Mouse (Mus musculus) heart, embryonic 16.5 days (tissue): Measurements from ENCODE around the gene Tmem259. TPM values are rescaled to one million over a fixed set of nuclear protein-coding genes. Genes with fewer than 3 reads are reported as not detected.

Experiments
- ATAC-seq: fragments of 200-750 bp; cut with Nextera tagmentation; replicated peaks from 2 replicates; pipeline ENCODE4 v1.8.0; 2017; ENCODE audit warnings: moderate number of reproducible peaks; ENCODE audit not compliant: insufficient read depth, low FRiP score; ENCODE audit errors: extremely low read depth
- H3K27ac ChIP-seq: fragments of 300-500 bp; sonication (generic); 2 replicates; pipeline ENCODE4 v1.5.1; 2014; ENCODE audit warnings: mild to moderate bottlenecking, low read length, control low read depth, moderate library complexity
- H3K27me3 ChIP-seq: fragments of 300-500 bp; sonication (generic); 2 replicates; pipeline ENCODE4 v1.6.1; 2014; ENCODE audit warnings: low read length, mixed read lengths; ENCODE audit not compliant: control insufficient read depth, insufficient read depth
- H3K36me3 ChIP-seq: fragments of 300-500 bp; sonication (generic); 2 replicates; pipeline ENCODE4 v1.6.1; 2014; ENCODE audit not compliant: control insufficient read depth, insufficient read depth
- H3K4me1 ChIP-seq: fragments of 300-500 bp; sonication (generic); 2 replicates; pipeline ENCODE4 v1.6.1; 2014; ENCODE audit warnings: low read length, mixed read lengths; ENCODE audit not compliant: control insufficient read depth, insufficient read depth
- H3K4me2 ChIP-seq: fragments of 300-500 bp; sonication (generic); 2 replicates; pipeline ENCODE4 v1.6.1; 2014; ENCODE audit warnings: low read depth, mild to moderate bottlenecking, control low read depth, low read length
- H3K4me3 ChIP-seq: fragments of 300-500 bp; sonication (generic); 2 replicates; pipeline ENCODE4 v1.5.1; 2014; ENCODE audit warnings: mild to moderate bottlenecking, control low read depth, low read length
- H3K9ac ChIP-seq: fragments of 300-500 bp; sonication (generic); 2 replicates; pipeline ENCODE4 v1.6.1; 2014; ENCODE audit warnings: low read length, control low read depth
- H3K9me3 ChIP-seq: fragments of 300-500 bp; sonication (generic); replicated peaks from 2 replicates; pipeline ENCODE4 v1.6.1; 2016; ENCODE audit warnings: low read length; ENCODE audit not compliant: control insufficient read depth
- WGBS: fragments of 180-500 bp; shearing (Covaris S2); extraction: QIAGEN DNeasy Blood & Tissue Kit; methylation state at CpG from one replicate; pipeline ENCODE4 v1.1.7; 2014; 5-methylcytosine and 5-hydroxymethylcytosine counted together
- polyA plus RNA-seq: library from polyadenylated mRNA; unstranded; fragments of >200 nt; fragmentation: Nextera tagmentation; extraction: Ambion mirVana; gene quantifications from 2 replicates; pipeline ENCODE4 v1.2.1, GENCODE M21; 2015

Gene Tmem259
- polyA plus RNA-seq, 1 experiment from 2014 or later: 10.6 TPM

- no peaks in the 10 kb centered on the region for H3K9me3 ChIP-seq
- H3K4me3 ChIP-seq: peak overlapping the region; percentile 93
- H3K27ac ChIP-seq: peak overlapping the region; percentile 93
- peak; percentile 34 for ATAC-seq
- peaks cover 20% of the 10 kb centered on the region for H3K4me1 ChIP-seq
- peaks cover 7% of the 10 kb centered on the region for H3K27me3 ChIP-seq
- peak overlapping the region; percentile 95 for H3K9ac ChIP-seq
- H3K36me3 ChIP-seq: no peaks in the 10 kb centered on the region
- peak overlapping the region; percentile 94 for H3K4me2 ChIP-seq
- under 1% methylated on average over 54 of the region's 54 CpGs for WGBS
These were observed 56.7 kb downstream of the Tmem259 start for GRCm38 (mm10) chr10:79927324-79928029.

DNA sequence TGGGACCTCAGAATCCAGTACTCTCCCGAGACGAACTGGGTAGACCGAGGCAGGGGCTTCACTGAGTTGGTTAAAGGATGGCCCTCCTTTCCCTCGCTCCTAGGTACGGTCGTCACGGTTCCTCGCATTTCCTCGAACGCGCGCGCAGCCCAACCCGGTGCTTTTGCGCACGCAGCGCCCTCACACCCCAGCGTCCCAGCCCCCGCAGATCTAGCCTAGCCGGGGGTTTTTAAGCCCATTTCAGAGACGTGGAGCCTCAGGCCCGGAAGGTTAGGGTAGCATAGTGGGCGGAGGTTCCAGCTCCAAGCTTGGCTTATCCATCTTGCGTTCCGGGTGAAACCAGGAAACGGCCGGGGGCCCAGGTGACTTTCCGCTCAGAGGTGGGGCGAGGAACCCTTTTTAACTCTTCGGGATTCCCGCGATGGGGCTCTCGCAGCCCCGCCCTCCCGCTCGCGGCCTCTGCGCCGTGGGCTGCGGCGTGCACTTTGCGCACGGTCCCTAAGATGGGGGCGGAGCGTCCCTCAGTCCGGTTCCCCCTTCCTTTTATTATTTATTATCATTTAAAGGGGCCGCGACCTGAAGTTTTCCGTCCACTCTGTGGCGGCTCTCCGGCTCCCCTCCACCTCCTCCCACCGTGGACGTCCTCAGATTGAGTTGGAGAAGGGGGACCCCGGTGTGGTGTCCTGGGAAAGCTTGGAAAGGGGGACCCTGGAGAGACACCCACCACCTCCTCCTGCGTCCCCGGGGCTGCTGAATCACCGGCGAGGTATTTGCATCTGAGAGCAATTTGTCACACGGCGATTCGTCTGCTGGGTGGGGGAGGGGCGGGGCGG is 57.4 kb downstream of the Tmem259 start, which contains the start of gene Arid3a:
Gene Arid3a (plus strand): TSS at position 553 of the 833 bp plus-strand sequence.
- WGBS: under 1% methylated on average over 63 of the region's 63 CpGs
- Histone ChIP-seq H3K4me3 (peak within 1 kb of the TSS; percentile 93), H3K27me3 (peaks cover 14% of the 10 kb centered on the region)

GRCm38 (mm10) chr10:79925785-79926490 is 58.2 kb downstream of the Tmem259 start:
- Histone ChIP-seq H3K27me3 (peaks cover 22% of the 10 kb centered on the region), H3K9me3 (no peaks in the 10 kb centered on the region), H3K4me1 (peaks cover 24% of the 10 kb centered on the region), H3K4me3 (peak overlapping the region; percentile 93), H3K4me2 (peak overlapping the region; percentile 94), H3K27ac (peak overlapping the region; percentile 61), H3K36me3 (no peaks in the 10 kb centered on the region), H3K9ac (peak overlapping the region; percentile 79)
- WGBS: 7% methylated on average over 14 of the region's 15 CpGs
- ATAC-seq: no peak

More for the DNA sequence above, 57.4 kb downstream of the Tmem259 start, which contains the start of gene Arid3a:
- Histone ChIP-seq H3K4me1 (peaks cover 16% of the 10 kb centered on the region), H3K36me3 (no peaks in the 10 kb centered on the region), H3K9me3 (no peaks in the 10 kb centered on the region), H3K27ac (peak within 1 kb of the TSS; percentile 93), H3K9ac (peak within 1 kb of the TSS; percentile 95), H3K4me2 (peak within 1 kb of the TSS; percentile 94)
- ATAC-seq: peak; percentile 73

GRCm38 (mm10) chr10:79924998-79925784 is 58.9 kb downstream of the Tmem259 start:
- WGBS: 12% methylated on average over 29 of the region's 29 CpGs
- Histone ChIP-seq H3K4me2 (peak overlapping the region; percentile 94), H3K27ac (no peak overlapping the region)

More at GRCm38 (mm10) chr10:79924998-79925784, 58.9 kb downstream of the Tmem259 start:
- H3K9me3 ChIP-seq: no peaks in the 10 kb centered on the region
- H3K4me1 ChIP-seq: peaks cover 27% of the 10 kb centered on the region
- H3K36me3 ChIP-seq: no peaks in the 10 kb centered on the region
- H3K4me3 ChIP-seq: no peak overlapping the region
- H3K9ac ChIP-seq: no peak overlapping the region
- H3K27me3 ChIP-seq: peaks cover 29% of the 10 kb centered on the region
- no peak for ATAC-seq

Other genes with a start within 250 kb of the Tmem259 start
- 36.1 and 36.3 TPM in 2 replicates for gene Polrmt, start 237.7 kb downstream of the Tmem259 start, polyA plus RNA-seq
- gene Fgf22, start 229.3 kb downstream of the Tmem259 start, polyA plus RNA-seq: 0.13 TPM in 1 of 2 replicates, not detected in the other
- gene Rnf126, start 217.4 kb downstream of the Tmem259 start, polyA plus RNA-seq: 56.0 and 57.4 TPM in 2 replicates
- 22.6 and 26.7 TPM in 2 replicates for gene Fstl3, start 207.1 kb downstream of the Tmem259 start, polyA plus RNA-seq
- 2.9 and 7.9 TPM in 2 replicates for gene Prss57, start 193.4 kb downstream of the Tmem259 start, polyA plus RNA-seq
- gene Palm, start 190.8 kb downstream of the Tmem259 start, polyA plus RNA-seq: 59.6 and 67.6 TPM in 2 replicates
- 1.8 and 1.9 TPM in 2 replicates for gene Misp, start 163.3 kb downstream of the Tmem259 start, polyA plus RNA-seq
- 125 and 146 TPM in 2 replicates for gene Ptbp1, start 129.9 kb downstream of the Tmem259 start, polyA plus RNA-seq
- 1.2 and 1.9 TPM in 2 replicates for gene Prtn3, start 109.9 kb downstream of the Tmem259 start, polyA plus RNA-seq
- gene Plppr3, start 109.7 kb downstream of the Tmem259 start, polyA plus RNA-seq: 9.1 and 9.8 TPM in 2 replicates
- gene Elane, start 98.1 kb downstream of the Tmem259 start, polyA plus RNA-seq: 0.20 and 1.1 TPM in 2 replicates
- gene Cfd, start 93.5 kb downstream of the Tmem259 start, polyA plus RNA-seq: not detected in 2 replicates
- 44.9 and 45.2 TPM in 2 replicates for gene Med16, start 75.4 kb downstream of the Tmem259 start, polyA plus RNA-seq
- 2.4 and 13.2 TPM in 2 replicates for gene Gm26602, start 73.5 kb downstream of the Tmem259 start, polyA plus RNA-seq
- 0.49 and 0.64 TPM in 2 replicates for gene Kiss1r, start 67.4 kb downstream of the Tmem259 start, polyA plus RNA-seq
- 112 and 114 TPM in 2 replicates for gene R3hdm4, start 63.1 kb downstream of the Tmem259 start, polyA plus RNA-seq
- gene Arid3a, start 57.3 kb downstream of the Tmem259 start, polyA plus RNA-seq: 1.5 and 2.3 TPM in 2 replicates
- gene Wdr18, start 24.2 kb downstream of the Tmem259 start, polyA plus RNA-seq: 69.6 TPM in 2 replicates
- gene Grin3b, start 13.6 kb downstream of the Tmem259 start, polyA plus RNA-seq: 0.25 and 0.35 TPM in 2 replicates
- 218 and 255 TPM in 2 replicates for gene Cnn2, start 4.3 kb upstream of the Tmem259 start, polyA plus RNA-seq
- gene Abca7, start 12.2 kb upstream of the Tmem259 start, polyA plus RNA-seq: 3.2 TPM in 2 replicates
- gene Arhgap45, start 32.3 kb upstream of the Tmem259 start, polyA plus RNA-seq: 10.9 and 17.7 TPM in 2 replicates
- gene Polr2e, start 55.5 kb upstream of the Tmem259 start, polyA plus RNA-seq: 136 and 144 TPM in 2 replicates
- 668 and 748 TPM in 2 replicates for gene Gpx4, start 62.8 kb upstream of the Tmem259 start, polyA plus RNA-seq
- 11.7 and 13.5 TPM in 2 replicates for gene Sbno2, start 121.2 kb upstream of the Tmem259 start, polyA plus RNA-seq
- gene Stk11, start 131.5 kb upstream of the Tmem259 start, polyA plus RNA-seq: 13.8 and 15.3 TPM in 2 replicates
- 1,107 and 1,132 TPM in 2 replicates for gene Atp5d, start 154.3 kb upstream of the Tmem259 start, polyA plus RNA-seq
- 2.5 TPM in 2 replicates for gene Cbarp, start 156.5 kb upstream of the Tmem259 start, polyA plus RNA-seq
- gene Midn, start 163.9 kb upstream of the Tmem259 start, polyA plus RNA-seq: 10.3 and 13.0 TPM in 2 replicates
- gene Cirbp, start 181.7 kb upstream of the Tmem259 start, polyA plus RNA-seq: 85.3 and 87.6 TPM in 2 replicates
- gene 1600002K03Rik, start 188.6 kb upstream of the Tmem259 start, polyA plus RNA-seq: 9.7 and 10.7 TPM in 2 replicates
- gene Efna2, start 195.2 kb upstream of the Tmem259 start, polyA plus RNA-seq: 6.0 and 6.8 TPM in 2 replicates
- 31.9 and 40.1 TPM in 2 replicates for gene Mum1, start 242.1 kb upstream of the Tmem259 start, polyA plus RNA-seq